Mouse (Mus musculus): ENCODE results near the gene Fbxw25. TPM values are rescaled to one million over a fixed set of nuclear protein-coding genes. Genes with fewer than 3 reads are reported as not detected.
"Not testable (repeated sequence)": the region's sequence is repeated elsewhere in the genome, so short reads cannot be mapped to it uniquely, and the experiment has no call there.

Fbxw25 gene
- polyA plus RNA-seq (2015; fragmentation: Nextera tagmentation; extraction: Ambion mirVana), result not detected in 2 replicates

- not testable (repeated sequence) for H3K4me1 ChIP-seq (replicated peaks); ATAC-seq (ENCODE audit: low FRiP score, low read depth)
- 72% methylated on average over 2 of the region's 2 CpGs for WGBS
These were observed at the start of gene Fbxw25 for GRCm38 (mm10) chr9:109664552-109664951. Gene Fbxw25, minus strand, starts transcription at chr9:109664652.

GRCm38 (mm10) chr9:109702600-109702999 is 38.1 kb upstream of the Fbxw25 start, which contains the start of gene Fbxw18:
Gene Fbxw18, minus strand, starts transcription at chr9:109702700.
- H3K9ac ChIP-seq; H3K4me1 ChIP-seq (replicated peaks); H3K9me3 ChIP-seq; H3K36me3 ChIP-seq; ATAC-seq (ENCODE audit: low FRiP score, low read depth); H3K27ac ChIP-seq (replicated peaks); H3K4me2 ChIP-seq; H3K27me3 ChIP-seq; H3K4me3 ChIP-seq: not testable (repeated sequence)
- 85% methylated on average over 4 of the region's 4 CpGs for WGBS

More at GRCm38 (mm10) chr9:109664552-109664951, at the start of gene Fbxw25:
- not testable (repeated sequence) for H3K9me3 ChIP-seq; H3K27me3 ChIP-seq; H3K27ac ChIP-seq (replicated peaks); H3K36me3 ChIP-seq; H3K9ac ChIP-seq; H3K4me3 ChIP-seq; H3K4me2 ChIP-seq

DNA sequence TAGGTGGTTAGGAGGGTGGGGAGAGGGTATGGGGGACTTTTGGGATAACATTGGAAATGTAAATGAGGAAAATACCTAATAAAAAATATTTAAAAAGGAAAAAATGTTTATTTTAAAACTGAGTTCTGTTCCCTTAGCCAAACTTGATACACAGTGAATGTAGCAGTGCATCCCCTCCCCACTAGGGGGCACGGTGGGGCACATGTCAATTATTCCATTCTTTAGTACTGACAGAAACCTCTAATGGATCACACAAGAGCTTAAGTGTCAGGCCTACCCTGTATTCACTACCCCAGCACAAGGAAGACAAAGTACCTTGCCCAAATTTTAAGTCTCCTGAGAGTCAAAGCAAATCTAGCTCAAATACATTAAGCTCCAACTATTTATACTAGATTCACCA is 20.8 kb upstream of the Fbxw25 start:
- Histone ChIP-seq H3K4me3 (no peak overlapping the region), H3K36me3 (no peaks in the 10 kb centered on the region), H3K4me1 (replicated peaks) (no peaks in the 10 kb centered on the region), H3K9ac (no peak overlapping the region), H3K9me3 (no peaks in the 10 kb centered on the region), H3K27me3 (no peaks in the 10 kb centered on the region), H3K27ac (replicated peaks) (no peak overlapping the region), H3K4me2 (no peak overlapping the region)
- ATAC-seq (ENCODE audit: low FRiP score, low read depth), result no peak
- 7% methylated on average over 1 of the region's 1 CpGs for WGBS

GRCm38 (mm10) chr9:109625957-109626356 is 38.5 kb downstream of the Fbxw25 start, which contains the start of gene Fbxw24:
Gene Fbxw24, minus strand, starts transcription at chr9:109626057.
- not testable (repeated sequence) for H3K4me1 ChIP-seq (replicated peaks); ATAC-seq (ENCODE audit: low FRiP score, low read depth)
- 90% methylated on average over 2 of the region's 2 CpGs for WGBS

GRCm38 (mm10) chr9:109606837-109607236 is 57.6 kb downstream of the Fbxw25 start:
- not testable (repeated sequence) for H3K4me1 ChIP-seq (replicated peaks); H3K4me3 ChIP-seq; H3K27me3 ChIP-seq; H3K9ac ChIP-seq; H3K4me2 ChIP-seq; ATAC-seq (ENCODE audit: low FRiP score, low read depth); H3K36me3 ChIP-seq; H3K27ac ChIP-seq (replicated peaks); H3K9me3 ChIP-seq
- 46% methylated on average over 5 of the region's 5 CpGs for WGBS

More at GRCm38 (mm10) chr9:109625957-109626356, 38.5 kb downstream of the Fbxw25 start, which contains the start of gene Fbxw24:
- not testable (repeated sequence) for H3K4me3 ChIP-seq; H3K36me3 ChIP-seq; H3K27me3 ChIP-seq; H3K9ac ChIP-seq; H3K27ac ChIP-seq (replicated peaks); H3K4me2 ChIP-seq; H3K9me3 ChIP-seq

GRCm38 (mm10) chr9:109602128-109602527 is 62.3 kb downstream of the Fbxw25 start:
- H3K9me3 ChIP-seq; H3K27ac ChIP-seq (replicated peaks); H3K36me3 ChIP-seq; H3K4me2 ChIP-seq; H3K4me3 ChIP-seq; H3K4me1 ChIP-seq (replicated peaks); ATAC-seq (ENCODE audit: low FRiP score, low read depth); H3K27me3 ChIP-seq; H3K9ac ChIP-seq: not testable (repeated sequence)
- 64% methylated on average over 2 of the region's 2 CpGs for WGBS

GRCm38 (mm10) chr9:109597226-109597625 is 67.2 kb downstream of the Fbxw25 start:
- Histone ChIP-seq H3K4me1 (replicated peaks) (no peaks in the 10 kb centered on the region), H3K27ac (replicated peaks) (no peak overlapping the region), H3K9me3 (no peaks in the 10 kb centered on the region), H3K4me2 (no peak overlapping the region), H3K27me3 (no peaks in the 10 kb centered on the region), H3K9ac (no peak overlapping the region), H3K36me3 (no peaks in the 10 kb centered on the region), H3K4me3 (no peak overlapping the region)
- ATAC-seq (ENCODE audit: low FRiP score, low read depth), result no peak

Other genes with a start within 250 kb of the Fbxw25 start
- not detected in 2 replicates for gene Fbxw16, start 215.5 kb downstream of the Fbxw25 start, polyA plus RNA-seq (2015; fragmentation: Nextera tagmentation; extraction: Ambion mirVana)
- not detected in 2 replicates for gene Fbxw19, start 168.8 kb downstream of the Fbxw25 start, polyA plus RNA-seq (2015; fragmentation: Nextera tagmentation; extraction: Ambion mirVana)
- 0.10 and 0.14 TPM in 2 replicates for gene Fbxw15, start 96.4 kb downstream of the Fbxw25 start, polyA plus RNA-seq (2015; fragmentation: Nextera tagmentation; extraction: Ambion mirVana)
- gene Fbxw24, start 38.6 kb downstream of the Fbxw25 start, polyA plus RNA-seq (2015; fragmentation: Nextera tagmentation; extraction: Ambion mirVana), result 0.14 TPM in 1 of 2 replicates, not detected in the other
- 0.17 TPM in 1 of 2 replicates, not detected in the other for gene Fbxw18, start 38.0 kb upstream of the Fbxw25 start, polyA plus RNA-seq (2015; fragmentation: Nextera tagmentation; extraction: Ambion mirVana)
- gene Fbxw26, start 81.4 kb upstream of the Fbxw25 start, polyA plus RNA-seq (2015; fragmentation: Nextera tagmentation; extraction: Ambion mirVana), result not detected in 2 replicates
- 0.41 TPM in 1 of 2 replicates, not detected in the other for gene Fbxw27, start 126.0 kb upstream of the Fbxw25 start, polyA plus RNA-seq (2015; fragmentation: Nextera tagmentation; extraction: Ambion mirVana)
- 0.21 TPM in 1 of 2 replicates, not detected in the other for gene Spink8, start 147.6 kb upstream of the Fbxw25 start, polyA plus RNA-seq (2015; fragmentation: Nextera tagmentation; extraction: Ambion mirVana)
- gene Nme6, start 168.1 kb upstream of the Fbxw25 start, polyA plus RNA-seq (2015; fragmentation: Nextera tagmentation; extraction: Ambion mirVana), result 70.6 and 72.9 TPM in 2 replicates
- gene Camp, start 185.0 kb upstream of the Fbxw25 start, polyA plus RNA-seq (2015; fragmentation: Nextera tagmentation; extraction: Ambion mirVana), result 0.51 and 0.75 TPM in 2 replicates
- gene Cdc25a, start 210.9 kb upstream of the Fbxw25 start, polyA plus RNA-seq (2015; fragmentation: Nextera tagmentation; extraction: Ambion mirVana), result 12.9 and 14.0 TPM in 2 replicates